ENCODE assay signal across 23 mouse cellular contexts in the genomic region with DNA sequence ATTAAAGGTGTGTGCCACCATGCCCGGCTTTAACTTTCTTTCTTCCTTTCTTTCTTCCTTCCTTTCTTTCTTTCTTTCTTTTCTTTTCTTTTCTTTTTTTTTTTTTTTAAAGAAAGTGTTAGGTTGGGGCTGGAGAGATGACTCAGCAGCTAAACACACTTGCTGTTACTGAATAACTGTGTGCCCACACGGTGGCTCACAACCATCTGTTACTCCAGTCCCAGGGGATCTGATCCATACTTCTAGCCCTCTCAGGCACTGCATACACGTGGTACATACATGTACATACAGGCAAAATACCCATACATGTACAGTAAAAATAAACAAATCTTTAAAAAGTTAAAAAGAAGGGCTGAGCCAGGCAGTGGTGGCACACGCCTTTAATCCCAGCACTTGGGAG. TPM values are rescaled to one million over a fixed set of nuclear protein-coding genes. Genes with fewer than 3 reads are reported as not detected.
DNase-seq lines count a peak whose midpoint lies in the region; TF ChIP-seq lines count a peak whose summit lies in the region.
"Had no signal": no experiment of that assay in that cellular context is flagged by ENCODE, and none has a peak within 500 bp of the region (broad histone marks: within the 10 kb centered on the region; RNA-seq: fewer than 3 reads in every experiment).

No protein-coding gene starts in this region.

- no peaks in the 10 kb centered on the region for H3K27me3 ChIP-seq in C2C12 (ENCODE audit: control insufficient read depth, insufficient read depth, insufficient read length)
- H3K27me3 ChIP-seq: embryonic facial prominence, embryonic 13.5 days; forebrain, embryonic 12.5 days; hindbrain, embryonic 12.5 days had no signal

- no peaks in the 10 kb centered on the region for H3K36me3 ChIP-seq in C2C12 (ENCODE audit: control insufficient read depth, insufficient read depth)
- H3K36me3 ChIP-seq: embryonic facial prominence, embryonic 13.5 days; forebrain, embryonic 12.5 days; heart, embryonic 10.5 days; hindbrain, embryonic 12.5 days had no signal

- H3K79me2 ChIP-seq in C2C12 (ENCODE audit: control insufficient read depth, insufficient read depth): no peaks in the 10 kb centered on the region

- H3ac ChIP-seq in C2C12 (ENCODE audit: control insufficient read depth, insufficient read length, low read depth): no peak overlapping the region

- DNase-seq in layer of hippocampus, adult 11-12 months (ENCODE audit: low spot score): peak; percentile 33
- DNase-seq in layer of hippocampus, postnatal 10 days (ENCODE audit: low spot score in 2 of 2): no peak
- peak; percentile 45 to 51 for DNase-seq in left cerebral cortex, adult 18-20 months (ENCODE audit: low spot score in 2 of 2)
- DNase-seq in left cerebral cortex, adult 2 months (ENCODE audit: extremely low spot score in 1 of 2, low spot score in 2 of 2): no peak
- DNase-seq in 3134 (ENCODE audit: extremely low read depth, insufficient read length, low spot score): peak; percentile 28
- no peak for DNase-seq in urinary bladder, postnatal 4 days (ENCODE audit: low spot score in 2 of 2)
- DNase-seq in cerebellum, postnatal 36 days: no peak
- DNase-seq: adrenal gland, adult 2 months; adrenal gland, postnatal 25 days; B cell, adult 2 months; cerebellum, adult 11 months; cerebellum, adult 8-10 months; cerebellum, postnatal 14 days; gastrocnemius, postnatal 10 days; heart, adult 18-20 months; heart, postnatal 10 days; heart, postnatal 4 days had no signal

- intact Hi-C loops in left cerebral cortex, adult 2 months (cut with DNase I): no loop called here

- no peak overlapping the region for H3K4me3 ChIP-seq in left cerebral cortex, adult 2 months
- no peak overlapping the region for H3K4me3 ChIP-seq in C2C12 (ENCODE audit: insufficient read depth, poor library complexity, severe bottlenecking)
- H3K4me3 ChIP-seq: embryonic facial prominence, embryonic 13.5 days; forebrain, embryonic 12.5 days; heart, embryonic 10.5 days; hindbrain, embryonic 12.5 days had no signal

- H3K27ac ChIP-seq in left cerebral cortex, adult 2 months: no peak overlapping the region
- H3K27ac ChIP-seq: embryonic facial prominence, embryonic 13.5 days; forebrain, embryonic 12.5 days; heart, embryonic 10.5 days; hindbrain, embryonic 12.5 days had no signal

- no peaks in the 10 kb centered on the region for H3K79me3 ChIP-seq in C2C12 (ENCODE audit: low read depth)

- no peak; the same call in 1 of the 2 replicates for TF ChIP-seq CTCF in left cerebral cortex, adult 2 months (IDR thresholded peaks at IDR 0.05)
- TF ChIP-seq CTCF in C2C12 (IDR thresholded peaks at IDR 0.05; ENCODE audit: control insufficient read depth, insufficient read depth, insufficient read length): no peak

TF ChIP-seq in C2C12, 6 proteins besides CTCF, POLR2A, EP300 and RAD21:
- TF ChIP-seq MYOG (IDR thresholded peaks at IDR 0.05; ENCODE audit: control insufficient read depth, extremely low read depth, insufficient read length): no peak
- TF ChIP-seq MYOD1 (IDR thresholded peaks at IDR 0.05; ENCODE audit: control insufficient read depth, insufficient read length, low read depth): peak; percentile 52
- TF ChIP-seq USF1 (IDR thresholded peaks at IDR 0.05; ENCODE audit: low read depth): no peak
- no peak for TF ChIP-seq CEBPB (IDR thresholded peaks at IDR 0.05; ENCODE audit: low read depth)
- TF ChIP-seq FOSL1 (IDR thresholded peaks at IDR 0.05; ENCODE audit: insufficient read depth, low read length, poor library complexity, severe bottlenecking): no peak

RNA-seq across cellular contexts. Expression of a gene that starts 7.8 kb away (rescaled TPM):
- total RNA-seq in layer of hippocampus, postnatal 10 days (2021): 10 to 100 TPM; 39.7 to 46.6 TPM
- 10 to 100 TPM; 68.2 to 72.7 TPM for total RNA-seq in left cerebral cortex, adult 18-20 months (2021)
- 10 to 100 TPM; 73.7 to 82.8 TPM for total RNA-seq in left cerebral cortex, adult 2 months (2021)
- 26.5 TPM for polyA plus RNA-seq in C2C12 (2012; fragmentation: generic; extraction: Trizol)

RNA-seq across cellular contexts. Expression of a gene that starts 28.4 kb away (rescaled TPM):
- total RNA-seq in layer of hippocampus, postnatal 10 days (2021): 10 to 100 TPM; 75.7 to 77.6 TPM
- total RNA-seq in left cerebral cortex, adult 18-20 months (2021): 10 to 100 TPM; 75.5 to 82.0 TPM
- 10 to 100 TPM; 82.7 to 83.0 TPM for total RNA-seq in left cerebral cortex, adult 2 months (2021)
- 1.4 TPM for polyA plus RNA-seq in C2C12 (2012; fragmentation: generic; extraction: Trizol)

RNA-seq across cellular contexts. Expression of a gene that starts 34.9 kb away (rescaled TPM):
- total RNA-seq in layer of hippocampus, postnatal 10 days (2021): 10 to 100 TPM; 40.5 to 42.3 TPM
- 10 to 100 TPM; 24.0 to 32.4 TPM for total RNA-seq in left cerebral cortex, adult 18-20 months (2021)
- total RNA-seq in left cerebral cortex, adult 2 months (2021): 10 to 100 TPM; 22.9 to 26.2 TPM
- polyA plus RNA-seq in C2C12 (2012; fragmentation: generic; extraction: Trizol): 9.6 TPM

RNA-seq across cellular contexts. Expression of a gene that starts 49.7 kb away (rescaled TPM):
- total RNA-seq in layer of hippocampus, postnatal 10 days (2021): 1 to 10 TPM in 1 of 2 experiments, under 1 TPM in 1; 0.58 to 1.1 TPM
- total RNA-seq in left cerebral cortex, adult 18-20 months (2021): 1 to 10 TPM; 1.2 to 1.3 TPM
- 1 to 10 TPM in 1 of 2 experiments, under 1 TPM in 1; 0.68 to 1.0 TPM for total RNA-seq in left cerebral cortex, adult 2 months (2021)
- 1.9 TPM for polyA plus RNA-seq in C2C12 (2012; fragmentation: generic; extraction: Trizol)
- polyA plus RNA-seq: inflammation-experienced regulatory T-cells, adult 6 months had no signal

RNA-seq across cellular contexts. Expression of a gene that starts 50.3 kb away (rescaled TPM):
- 1 to 10 TPM; 1.7 to 2.4 TPM for total RNA-seq in layer of hippocampus, postnatal 10 days (2021)
- total RNA-seq in left cerebral cortex, adult 18-20 months (2021): 1 to 10 TPM in 1 of 2 experiments, under 1 TPM in 1; 0.33 to 1.1 TPM
- 1 to 10 TPM in 1 of 2 experiments, under 1 TPM in 1; 0.68 to 1.1 TPM for total RNA-seq in left cerebral cortex, adult 2 months (2021)
- 0.06 TPM for polyA plus RNA-seq in C2C12 (2012; fragmentation: generic; extraction: Trizol)
- total RNA-seq: adrenal gland, adult 2 months; heart, adult 18-20 months; heart, postnatal 4 days had no signal
- polyA plus RNA-seq: adrenal gland, adult 2 months; embryonic facial prominence, embryonic 13.5 days had no signal

Comparison
In these comparisons a context has a peak if more than half of its experiments do, and no peak if none do; other contexts are left out.
1. DNase-seq: peak in layer of hippocampus, adult 11-12 months (single experiment), left cerebral cortex, adult 18-20 months (2 of 2) and 3134 (single experiment); none in layer of hippocampus, postnatal 10 days (0 of 2), left cerebral cortex, adult 2 months (0 of 2), urinary bladder, postnatal 4 days (0 of 2) and cerebellum, postnatal 36 days (0 of 2).